ENCODE assay signal across 24 mouse cellular contexts in genomic region chr4:150051514-150051913, GRCm38 (mm10).
"Had no signal": no experiment of that assay in that cellular context is flagged by ENCODE, and none has a peak within 500 bp of the region (broad histone marks: within the 10 kb centered on the region; RNA-seq: fewer than 3 reads in every experiment).

No protein-coding gene starts in this region.

- H3K36me3 ChIP-seq: heart, embryonic 13.5 days; heart, embryonic 15.5 days; hindbrain, embryonic 13.5 days; hindbrain, embryonic 15.5 days; limb, embryonic 10.5 days; limb, embryonic 12.5 days had no signal

- ATAC-seq: hindbrain, postnatal 0 days; intestine, embryonic 16.5 days had no signal

- H3K9ac ChIP-seq: heart, embryonic 13.5 days; heart, embryonic 15.5 days; hindbrain, embryonic 13.5 days; hindbrain, embryonic 15.5 days; limb, embryonic 12.5 days had no signal

- H3K4me2 ChIP-seq: heart, embryonic 11.5 days; heart, embryonic 13.5 days; heart, embryonic 15.5 days; hindbrain, embryonic 13.5 days; hindbrain, embryonic 15.5 days; limb, embryonic 12.5 days; liver, embryonic 11.5 days had no signal

- H3K9me3 ChIP-seq: heart, embryonic 13.5 days; heart, embryonic 15.5 days; hindbrain, embryonic 13.5 days; hindbrain, embryonic 15.5 days; limb, embryonic 10.5 days had no signal

- H3K27ac ChIP-seq: heart, adult 2 months; heart, embryonic 13.5 days; heart, embryonic 15.5 days; hindbrain, embryonic 13.5 days; hindbrain, embryonic 15.5 days; hindbrain, postnatal 0 days; layer of hippocampus, adult 2 months; left cerebral cortex, adult 2 months; limb, embryonic 10.5 days; limb, embryonic 12.5 days had no signal

- H3K4me3 ChIP-seq: heart, adult 2 months; heart, embryonic 13.5 days; heart, embryonic 15.5 days; hindbrain, embryonic 13.5 days; hindbrain, embryonic 15.5 days; layer of hippocampus, adult 2 months; left cerebral cortex, adult 2 months; limb, embryonic 10.5 days; limb, embryonic 12.5 days had no signal

- DNase-seq: gastrocnemius, postnatal 14 days; gastrocnemius, postnatal 36 days; heart, adult 11 months; heart, adult 2 months; heart, postnatal 14 days; heart, postnatal 36 days; kidney, adult 18-20 months; kidney, adult 8-10 months; kidney, postnatal 10 days; kidney, postnatal 25 days; kidney, postnatal 4 days; liver had no signal
